Mouse (Mus musculus) CH12.LX (cell line): Measurements from ENCODE around the gene C2cd4d. TPM values are rescaled to one million over a fixed set of nuclear protein-coding genes. Genes with fewer than 3 reads are reported as not detected.

Source experiments
- DNase-seq: peaks from one replicate; pipeline ENCODE4 v3.0.0-alpha.2; 2013; ENCODE audit errors: extremely low read depth
- H3K27ac ChIP-seq: 2 replicates; pipeline ENCODE4 v1.5.1; 2012; ENCODE audit warnings: low read depth, mild to moderate bottlenecking, control low read depth, moderate library complexity; ENCODE audit not compliant: insufficient read depth
- H3K27me3 ChIP-seq: replicated peaks from 2 replicates; pipeline ENCODE3; 2012; ENCODE audit warnings: inconsistent platforms
- H3K36me3 ChIP-seq, 2 experiments: replicated peaks in 1 of 2; 2 replicates each; pipeline versions ENCODE3 to v1.6.1; 2012; ENCODE audit warnings: inconsistent platforms in 1 of 2, low read length in 1 of 2, mild to moderate bottlenecking in 1 of 2, mixed read lengths in 1 of 2, moderate library complexity in 1 of 2; ENCODE audit not compliant: control insufficient read depth in 1 of 2, insufficient read depth in 1 of 2
- H3K4me1 ChIP-seq, 2 experiments: 2 replicates each; pipeline ENCODE4 v1.6.1; 2012; ENCODE audit warnings: inconsistent platforms in 1 of 2, moderate library complexity in 1 of 2; ENCODE audit not compliant: insufficient read depth in 2 of 2, control insufficient read depth in 1 of 2
- H3K4me2 ChIP-seq: 2 replicates; pipeline ENCODE4 v1.6.1; 2012; ENCODE audit warnings: low read depth, mild to moderate bottlenecking, control low read depth; ENCODE audit not compliant: poor library complexity, insufficient read depth, severe bottlenecking
- H3K4me3 ChIP-seq, 3 experiments: fragments of 150-350 bp in 1 of 3; sonication (generic) in 1 of 3; replicated peaks in 1 of 3; 2 replicates each; pipeline versions ENCODE3 to v1.5.1; 2011 to 2012; ENCODE audit warnings: low read depth in 2 of 3, low read length in 2 of 3, mild to moderate bottlenecking in 2 of 3, moderate library complexity in 2 of 3, control low read depth in 1 of 3, improper control_type of control experiment in 1 of 3, inconsistent platforms in 1 of 3, mixed read lengths in 1 of 3; ENCODE audit not compliant: poor library complexity in 1 of 3
- H3K79me2 ChIP-seq: replicated peaks from 2 replicates; pipeline ENCODE4 v1.6.1; 2012; ENCODE audit warnings: mild to moderate bottlenecking, moderate library complexity; ENCODE audit not compliant: control insufficient read depth, poor library complexity, insufficient read depth, severe bottlenecking; ENCODE audit errors: extremely low read depth
- H3K9ac ChIP-seq: 2 replicates; pipeline ENCODE4 v1.6.1; 2012; ENCODE audit warnings: low read depth, mild to moderate bottlenecking, control low read depth, moderate library complexity; ENCODE audit not compliant: insufficient read depth
- H3K9me3 ChIP-seq: replicated peaks from 2 replicates; pipeline ENCODE3; 2012; ENCODE audit warnings: low read length, inconsistent platforms, mixed read lengths
- CTCF ChIP-seq, 2 experiments: IDR thresholded peaks in 1 of 2; conservative IDR thresholded peaks in 1 of 2; 2 replicates each; pipeline ENCODE4 v1.5.1; 2011 to 2012; ENCODE audit warnings: low read depth in 2 of 2, low read length in 2 of 2, improper control_type of control experiment in 1 of 2, inconsistent platforms in 1 of 2, mild to moderate bottlenecking in 1 of 2, moderate library complexity in 1 of 2
- ELF1 ChIP-seq: IDR thresholded peaks from 2 replicates; pipeline ENCODE4 v1.6.1; 2014; ENCODE audit warnings: low read depth, mild to moderate bottlenecking, inconsistent platforms, low read length, improper control_type of control experiment
- EP300 ChIP-seq: IDR thresholded peaks from 2 replicates; pipeline ENCODE4 v1.6.1; 2011; ENCODE audit warnings: low read length, improper control_type of control experiment
- ETS1 ChIP-seq: conservative IDR thresholded peaks from 2 replicates; pipeline ENCODE4 v1.6.1; 2012; ENCODE audit warnings: low read depth, mild to moderate bottlenecking, inconsistent platforms, low read length, improper control_type of control experiment, moderate library complexity
- HCFC1 ChIP-seq: IDR thresholded peaks from 2 replicates; pipeline ENCODE4 v1.6.1; 2012; ENCODE audit warnings: low read depth, mild to moderate bottlenecking, inconsistent platforms, low read length, improper control_type of control experiment
- IRF4 ChIP-seq: IDR thresholded peaks from 2 replicates; pipeline ENCODE4 v1.6.1; 2014; ENCODE audit warnings: low read depth, mild to moderate bottlenecking, inconsistent platforms, low read length, improper control_type of control experiment
- JUN ChIP-seq: IDR thresholded peaks from 2 replicates; pipeline ENCODE4 v1.6.1; 2011; ENCODE audit warnings: low read depth, mild to moderate bottlenecking, low read length, improper control_type of control experiment, moderate library complexity; ENCODE audit not compliant: insufficient read depth
- KAT2A ChIP-seq: IDR thresholded peaks from 2 replicates; pipeline ENCODE4 v1.6.1; 2012; ENCODE audit warnings: low read length, improper control_type of control experiment, inconsistent platforms; ENCODE audit not compliant: insufficient replicate concordance
- MAX ChIP-seq: IDR thresholded peaks from 2 replicates; pipeline ENCODE4 v1.6.1; 2011; ENCODE audit warnings: low read length, improper control_type of control experiment
- MAZ ChIP-seq: IDR thresholded peaks from 2 replicates; pipeline ENCODE4 v1.6.1; 2012; ENCODE audit warnings: low read depth, mild to moderate bottlenecking, inconsistent platforms, low read length, improper control_type of control experiment, moderate library complexity
- MEF2A ChIP-seq: IDR thresholded peaks from 2 replicates; pipeline ENCODE4 v1.6.1; 2014; ENCODE audit warnings: low read depth, mild to moderate bottlenecking, inconsistent platforms, low read length, improper control_type of control experiment, borderline replicate concordance
- PAX5 ChIP-seq: IDR thresholded peaks from 2 replicates; pipeline ENCODE4 v1.6.1; 2012; ENCODE audit warnings: low read length, inconsistent platforms, mixed read lengths
- RCOR1 ChIP-seq: conservative IDR thresholded peaks from 2 replicates; pipeline ENCODE4 v1.6.1; 2012; ENCODE audit warnings: low read depth, mild to moderate bottlenecking, inconsistent platforms, low read length, improper control_type of control experiment
- SMC3 ChIP-seq: IDR thresholded peaks from 2 replicates; pipeline ENCODE4 v1.6.1; 2011; ENCODE audit warnings: low read depth, low read length, improper control_type of control experiment
- TBP ChIP-seq: conservative IDR thresholded peaks from 2 replicates; pipeline ENCODE4 v1.6.1; 2011; ENCODE audit warnings: low read depth, low read length, improper control_type of control experiment
- USF2 ChIP-seq: conservative IDR thresholded peaks from 2 replicates; pipeline ENCODE4 v1.6.1; 2011; ENCODE audit warnings: low read depth, low read length, improper control_type of control experiment
- ZC3H11A ChIP-seq: IDR thresholded peaks from 2 replicates; pipeline ENCODE4 v1.6.1; 2012; ENCODE audit warnings: low read depth, mild to moderate bottlenecking, inconsistent platforms, low read length, improper control_type of control experiment
- ZKSCAN1 ChIP-seq: IDR thresholded peaks from 2 replicates; pipeline ENCODE4 v1.6.1; 2012; ENCODE audit warnings: low read depth, inconsistent platforms, low read length, improper control_type of control experiment, borderline replicate concordance
- dilution Hi-C: fragments of 300-500 bp; cut with MboI; formaldehyde crosslinking; loops from 2 replicates; pipeline ENCODE4 v1.14.3; 2020; ENCODE audit warnings: low sequenced_read_pairs; ENCODE audit not compliant: extremely low pct_unique_long_range_greater_than_20kb, extremely low pct_ligation_motif_present
- in situ Hi-C: fragments of 300-500 bp; cut with MboI; formaldehyde crosslinking; loops from 3 replicates; pipeline ENCODE4 v1.14.3; 2019; ENCODE audit warnings: low sequenced_read_pairs, low pct_ligation_motif_present, low pct_unique_long_range_greater_than_20kb, mixed read lengths
- polyA plus RNA-seq: library from polyadenylated mRNA; unstranded; fragments of >175 nt; gene quantifications from 2 replicates; pipeline ENCODE4 v1.2.1, GENCODE M21; 2012; ENCODE audit warnings: low read depth; ENCODE audit not compliant: insufficient read length
- total RNA-seq, 2 experiments: library from RNA; depleted of rRNA; stranded (reverse); fragments of 300-350 nt in 1 of 2; fragments of >200 nt in 1 of 2; gene quantifications; 2 replicates each; pipeline ENCODE4 v1.2.3; 2012 to 2014

The C2cd4d gene
- total and polyA plus RNA-seq, 3 experiments: not detected

GRCm38 (mm10) chr3:94342552-94342951 lies 19.7 kb upstream of the C2cd4d start:
- Histone ChIP-seq H3K4me2 (no peak overlapping the region), H3K4me3 (no peak overlapping the region), H3K9me3 (no peaks in the 10 kb centered on the region), H3K27ac (no peak overlapping the region), H3K9ac (no peak overlapping the region), H3K4me1 (no peaks in the 10 kb centered on the region), H3K27me3 (peaks cover 9% of the 10 kb centered on the region), H3K36me3 (no peaks in the 10 kb centered on the region), H3K79me2 (no peaks in the 10 kb centered on the region)
- TF ChIP-seq MAX (no peak), MAZ (no peak), PAX5 (no peak), ELF1 (no peak), USF2 (no peak), JUN (no peak), SMC3 (no peak), KAT2A (no peak), EP300 (no peak), IRF4 (no peak), ETS1 (no peak)
- DNase-seq: no peak
- dilution Hi-C loops: no loop called here
- in situ Hi-C loops: no loop called here

DNA sequence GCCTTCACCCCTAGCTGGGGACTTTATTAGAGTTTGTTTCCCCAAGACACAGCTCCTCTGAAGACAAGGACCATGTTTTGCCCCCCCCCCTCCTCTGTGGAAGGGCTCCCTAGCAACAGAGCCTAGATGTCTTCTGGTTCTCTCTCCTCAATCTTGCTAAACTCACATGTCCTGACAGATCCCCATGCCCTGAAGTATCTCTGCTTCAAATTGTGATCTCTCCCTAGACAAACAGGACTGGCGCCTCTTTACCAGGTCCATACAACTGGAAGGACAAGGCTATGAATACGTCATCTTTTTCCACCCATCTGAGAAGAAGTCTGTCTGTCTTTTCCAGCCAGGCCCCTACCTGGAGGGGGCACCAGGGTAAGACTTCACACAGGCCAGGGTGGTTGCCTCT lies 18.1 kb upstream of the C2cd4d start:
- Histone ChIP-seq H3K4me2 (no peak overlapping the region), H3K9ac (no peak overlapping the region), H3K9me3 (no peaks in the 10 kb centered on the region), H3K4me3 (no peak overlapping the region), H3K36me3 (no peaks in the 10 kb centered on the region), H3K27ac (no peak overlapping the region), H3K4me1 (no peaks in the 10 kb centered on the region), H3K79me2 (no peaks in the 10 kb centered on the region), H3K27me3 (peaks cover 4% of the 10 kb centered on the region)
- DNase-seq: no peak
- dilution Hi-C loops: no loop called here
- no peak for TF ChIP-seq ZKSCAN1
- TF ChIP-seq MEF2A: no peak
- TF ChIP-seq PAX5: no peak
- no peak for TF ChIP-seq HCFC1
- TF ChIP-seq CTCF (conservative IDR thresholded peaks at IDR 0.05 in 1 of 2, IDR thresholded peaks at IDR 0.05 in 1 of 2; ENCODE audit: low read depth in 2 of 2, low read length in 2 of 2): no peak
- TF ChIP-seq RCOR1: no peak
- no peak for TF ChIP-seq ZC3H11A
- TF ChIP-seq TBP: no peak
- in situ Hi-C loops: no loop called here
